Mouse (Mus musculus) thymus, postnatal 14 days (tissue): ENCODE measurements around the gene Ccdc134.
A peak's percentile ranks its signal among the peaks of the same experiment; 100 is the strongest.

ENCODE experiments used
- DNase-seq: peaks from one replicate; pipeline ENCODE4 v3.0.0; 2021

Ccdc134 gene

DNA sequence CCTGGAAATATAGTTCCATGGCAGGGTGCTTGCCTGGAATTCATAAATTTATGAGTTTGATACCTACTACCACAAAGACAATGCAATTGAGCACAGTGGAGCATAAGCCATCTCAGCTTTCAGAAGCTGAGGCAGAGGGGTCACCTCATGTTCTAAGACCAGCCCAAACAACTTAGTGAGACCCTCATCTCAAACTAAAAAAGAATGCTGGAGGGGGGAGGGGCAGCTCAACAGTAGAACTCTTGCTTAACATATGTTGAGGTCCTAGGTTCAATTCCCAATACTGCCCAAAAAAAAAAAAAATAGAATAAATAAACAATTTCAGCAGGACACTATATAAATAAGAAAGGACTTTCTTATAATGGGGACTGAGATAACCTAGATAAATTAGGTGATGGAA lies 22.3 kb downstream of the Ccdc134 start:
- DNase-seq, result no peak

DNA sequence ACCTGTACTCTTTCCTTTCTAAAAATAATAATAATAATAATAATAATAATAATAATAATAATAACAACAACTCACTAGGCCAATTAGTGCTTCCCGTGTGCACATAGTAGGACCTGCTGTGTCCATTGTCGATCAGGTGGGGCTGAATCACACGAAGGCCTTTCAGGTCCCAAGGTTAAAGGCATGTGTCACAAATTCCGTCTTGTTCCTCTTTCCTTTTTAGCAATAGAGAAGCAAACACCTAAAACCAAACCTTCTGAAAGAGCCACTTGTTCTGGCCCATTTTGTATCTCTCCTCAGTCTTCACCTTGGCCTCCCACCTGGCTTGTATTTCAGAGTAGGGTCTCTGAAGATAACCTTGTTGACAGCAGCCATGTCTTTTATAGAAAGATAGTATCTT lies 23.5 kb downstream of the Ccdc134 start:
- no peak for DNase-seq

DNA sequence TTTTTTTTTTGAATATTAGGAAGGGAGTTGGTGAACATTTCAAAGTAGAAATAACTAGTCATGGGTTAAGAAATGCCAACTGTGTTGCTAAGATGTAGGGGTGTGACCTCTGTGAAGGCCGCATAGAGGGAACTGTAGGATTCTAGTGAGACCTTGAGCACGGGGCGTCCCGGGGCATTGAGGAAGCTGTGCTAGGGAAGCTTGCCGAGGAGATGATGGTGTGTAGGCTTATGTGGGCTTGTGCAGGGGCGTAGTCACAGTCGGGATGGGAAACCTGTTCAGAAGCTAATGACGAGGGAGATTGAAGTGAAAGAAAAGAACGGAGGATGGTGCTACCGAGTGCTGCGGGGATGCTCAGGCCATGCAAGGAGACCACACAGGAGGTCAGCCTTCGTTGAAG lies 24.3 kb downstream of the Ccdc134 start:
- no peak for DNase-seq

DNA sequence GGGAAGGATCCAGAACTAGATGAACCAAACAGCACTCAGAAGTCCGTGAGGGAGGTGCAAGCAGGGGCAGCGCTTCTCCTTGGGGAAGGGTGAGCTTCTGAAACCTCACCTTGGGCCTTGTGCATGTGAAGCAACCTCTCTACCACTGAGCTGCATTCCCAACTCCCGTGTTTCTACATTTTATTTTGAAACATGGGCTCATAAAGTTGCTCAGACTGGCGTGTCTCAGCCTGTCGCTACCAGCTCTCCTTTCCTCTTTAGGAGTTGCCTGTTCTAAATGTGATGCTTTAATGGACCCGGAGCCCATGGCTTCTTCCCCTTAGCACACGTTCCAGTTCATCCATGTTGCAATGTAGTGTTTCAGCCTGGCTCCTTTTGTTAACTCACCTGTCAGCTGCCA lies 24.7 kb downstream of the Ccdc134 start:
- no peak for DNase-seq

DNA sequence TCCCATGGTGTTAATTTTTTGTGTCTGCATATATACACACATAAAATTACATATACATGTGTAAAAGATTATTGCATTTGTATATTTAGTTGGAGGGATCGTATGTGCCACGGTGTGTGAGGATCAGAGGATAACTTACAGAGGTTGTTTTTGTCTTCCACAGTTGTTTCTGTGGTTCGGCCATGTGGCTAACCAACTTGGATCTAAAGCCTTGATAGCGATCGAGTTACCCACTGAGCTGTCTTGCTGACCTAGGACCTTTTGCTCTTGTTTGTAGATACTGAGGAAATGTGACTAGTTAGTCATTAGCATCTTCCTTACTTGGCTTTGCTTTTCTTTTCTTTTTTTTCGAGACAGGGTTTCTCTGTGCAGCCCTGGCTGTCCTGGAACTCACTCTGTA lies 28.6 kb downstream of the Ccdc134 start:
- DNase-seq, result no peak

DNA sequence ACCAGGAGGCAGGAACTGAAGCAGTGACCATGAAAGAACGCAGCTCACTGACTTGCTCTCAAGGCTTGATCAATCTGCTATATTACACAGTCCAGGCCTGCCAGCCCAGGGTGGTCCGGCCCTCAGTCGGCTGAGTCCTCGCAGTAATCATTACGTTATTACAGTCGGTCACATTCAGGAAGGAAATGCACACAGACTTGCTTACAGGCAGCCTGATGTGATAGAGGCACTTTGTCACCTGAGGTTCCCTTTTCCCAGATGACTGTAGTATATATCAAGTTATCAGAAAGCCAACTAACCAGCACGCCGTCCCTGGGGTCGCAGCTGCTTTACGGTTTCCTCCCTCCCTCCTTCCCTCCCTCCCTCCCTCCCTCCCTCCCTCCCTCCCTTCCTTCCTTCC lies 29.2 kb downstream of the Ccdc134 start:
- no peak for DNase-seq

DNA sequence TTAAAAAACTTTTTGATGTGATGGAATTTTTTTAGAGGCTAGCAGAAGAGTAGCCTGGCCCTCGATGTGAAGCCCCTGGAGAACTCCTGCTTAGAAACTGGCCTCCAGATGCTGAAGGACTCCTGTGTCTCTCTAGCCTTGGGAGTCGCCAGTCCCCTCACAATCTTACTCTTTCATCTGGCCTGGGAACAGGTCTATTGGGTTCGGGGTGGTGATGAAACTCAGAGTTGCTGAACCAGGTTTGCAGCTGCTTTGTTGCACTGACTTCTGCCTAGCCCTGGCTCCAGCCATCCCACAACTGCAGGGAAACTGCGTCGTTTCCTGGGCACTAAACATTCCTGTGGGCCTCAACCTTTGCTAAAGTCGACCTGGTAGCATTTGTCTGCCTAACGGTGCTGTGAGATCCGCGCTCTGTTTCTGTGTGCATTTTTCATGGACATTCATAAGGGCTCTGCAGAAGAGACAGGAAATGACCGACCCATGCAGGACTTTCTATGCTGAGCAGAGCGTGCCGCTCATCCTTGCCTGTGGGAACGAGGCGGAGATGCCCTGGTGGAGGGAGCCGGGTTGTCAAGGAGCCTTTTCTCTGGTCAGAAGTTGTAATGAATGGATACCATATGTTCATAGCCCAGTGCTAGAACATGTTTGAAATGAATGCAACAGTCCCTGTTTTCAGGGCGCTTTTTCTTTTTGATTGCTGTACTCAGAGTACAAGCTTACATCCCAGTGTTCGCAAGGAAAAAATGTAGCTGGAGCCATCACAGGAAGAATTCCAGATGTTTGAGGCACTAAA lies 30.7 kb downstream of the Ccdc134 start:
- no peak for DNase-seq

DNA sequence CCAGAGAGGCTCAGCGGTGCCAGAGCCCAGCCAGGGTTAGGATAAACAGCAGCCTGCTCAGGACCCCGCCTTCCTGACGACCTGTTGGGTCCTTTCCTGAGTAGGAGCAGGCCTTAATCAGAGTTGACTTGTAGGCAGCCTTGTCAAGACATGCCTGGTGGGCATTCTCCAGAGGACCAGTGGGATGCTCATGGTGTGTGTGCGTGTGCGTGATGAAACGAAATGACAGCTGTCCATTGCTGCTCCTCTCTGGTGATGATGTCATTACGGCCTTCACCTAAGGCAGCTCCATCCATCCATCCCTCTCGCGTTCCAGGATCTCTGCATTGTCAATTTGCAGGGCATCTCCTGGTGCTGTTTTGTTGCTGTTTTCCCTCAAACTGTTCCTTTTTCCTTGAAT lies 31.7 kb downstream of the Ccdc134 start:
- DNase-seq, result no peak

DNA sequence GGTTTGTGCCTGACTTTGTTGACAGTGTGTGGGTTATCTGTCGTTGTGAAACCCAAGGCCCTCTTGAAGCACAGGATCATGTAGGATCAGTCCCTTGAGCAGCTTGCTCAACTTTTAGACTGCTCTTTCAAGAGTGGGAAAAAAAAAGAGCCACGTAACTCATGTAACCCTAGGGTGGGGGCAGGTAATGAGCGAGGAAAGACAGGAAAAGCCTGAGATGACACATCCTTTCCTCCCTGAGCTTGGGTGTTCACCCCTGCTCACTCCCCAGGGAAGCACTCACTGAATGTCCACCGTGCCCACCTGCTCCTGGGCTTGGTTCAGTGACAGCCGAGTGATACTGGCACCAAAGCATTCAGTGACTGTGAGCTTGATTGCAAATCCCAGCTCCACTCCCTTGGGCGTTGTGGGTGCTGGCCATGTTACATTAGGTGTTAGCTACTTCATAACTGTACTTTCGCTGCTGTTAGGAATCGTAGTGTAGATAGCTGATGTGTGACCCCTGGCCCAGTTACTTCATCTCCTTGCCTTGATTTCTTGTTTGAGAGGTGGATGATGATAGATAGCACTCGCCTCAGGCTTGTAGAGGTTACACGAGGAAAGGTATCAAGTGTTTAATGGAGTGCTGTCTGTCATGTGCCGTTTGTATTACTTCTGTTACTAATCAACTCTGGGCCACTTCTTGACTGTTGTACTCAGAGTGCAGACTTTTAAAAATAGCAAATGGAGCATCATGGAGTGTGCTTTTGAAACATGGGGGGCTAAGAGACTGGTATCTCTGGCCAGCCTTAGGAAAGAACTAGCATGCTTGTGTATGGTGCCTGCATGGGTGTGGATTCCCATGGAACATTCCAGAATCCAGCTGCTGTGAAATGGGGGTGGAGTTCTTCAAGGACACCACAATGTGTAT lies 33.3 kb downstream of the Ccdc134 start:
- DNase-seq, result no peak

DNA sequence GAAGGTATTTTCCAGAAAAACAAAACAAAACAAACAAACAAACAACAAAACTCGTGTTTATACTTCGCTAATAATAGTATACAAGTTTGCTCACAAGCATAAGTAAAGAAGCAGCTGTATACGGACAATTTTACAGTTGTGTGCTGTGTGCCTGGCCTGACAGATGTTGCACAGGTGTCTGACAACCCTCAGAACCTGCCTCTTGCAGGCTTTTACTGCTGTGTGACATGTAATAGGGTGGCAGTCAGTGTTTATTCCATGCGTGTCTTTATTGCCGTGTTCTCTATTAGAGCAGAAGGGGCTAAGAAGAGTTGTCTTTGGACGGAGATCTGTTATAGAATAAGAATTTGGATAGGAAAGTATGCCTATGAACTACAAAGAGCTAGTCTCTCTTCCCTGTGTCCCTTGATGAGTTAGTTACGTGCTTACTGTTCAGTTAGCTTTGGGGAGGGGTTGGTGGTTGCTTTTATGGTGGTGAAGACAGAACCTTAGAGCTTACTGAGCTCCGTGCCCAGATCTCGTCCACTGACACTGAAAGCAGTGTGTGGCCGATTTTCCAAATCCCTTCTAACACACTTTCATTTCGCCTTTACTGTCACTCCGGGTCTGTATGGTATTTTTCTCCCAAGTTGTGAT lies 34.4 kb downstream of the Ccdc134 start:
- DNase-seq, result peak; percentile 53

DNA sequence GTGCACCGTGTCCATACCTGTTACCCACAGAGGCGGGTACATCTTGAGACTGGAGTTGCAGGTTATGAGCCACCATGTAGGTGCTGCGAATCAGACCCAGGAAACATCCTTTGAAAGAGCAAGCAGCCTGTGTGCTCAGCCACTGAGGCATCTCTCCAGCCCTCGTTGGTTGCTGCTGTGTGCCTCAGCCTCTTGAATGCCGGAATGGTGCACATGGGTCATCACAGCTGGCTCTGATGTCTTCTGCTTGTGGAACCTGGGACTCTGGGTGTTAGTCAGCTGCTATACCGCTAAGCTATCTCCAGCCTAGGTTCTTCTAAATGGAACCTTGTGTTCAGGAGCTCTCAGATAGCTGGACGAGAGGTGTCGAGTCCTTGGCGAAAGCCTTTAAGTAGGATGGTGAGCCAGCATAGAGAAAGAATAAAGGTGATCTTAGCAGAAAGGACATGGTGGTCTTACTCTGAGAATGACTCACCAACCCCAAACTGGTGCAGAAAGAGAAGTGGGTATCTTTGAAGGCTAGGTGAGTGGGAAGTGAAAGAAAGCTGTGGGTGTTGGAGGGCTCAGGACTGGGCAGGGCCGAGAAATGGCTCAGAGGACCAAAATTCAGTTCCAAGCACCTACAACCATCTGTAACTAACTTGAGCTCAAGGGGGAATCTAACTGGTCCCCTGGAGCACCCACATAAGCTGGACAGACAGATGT lies 35.8 kb downstream of the Ccdc134 start:
- no peak for DNase-seq

DNA sequence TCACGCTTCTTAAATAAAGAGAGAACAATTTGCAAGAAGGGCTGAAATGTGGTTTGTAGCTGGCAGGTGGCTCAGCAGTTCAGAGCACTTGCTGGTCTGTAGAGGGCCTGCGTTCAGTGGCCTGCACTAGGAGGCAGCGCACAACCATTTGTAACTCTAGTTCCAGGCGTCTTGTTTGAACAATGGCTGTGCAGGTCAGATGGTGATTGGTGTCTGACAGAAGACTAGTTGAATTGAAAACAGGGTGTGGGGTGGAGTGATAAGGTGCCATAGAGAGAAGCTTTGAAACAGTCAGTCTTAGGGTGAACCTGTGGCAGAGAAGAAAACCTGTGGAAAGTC lies 36.3 kb downstream of the Ccdc134 start:
- no peak for DNase-seq

DNA sequence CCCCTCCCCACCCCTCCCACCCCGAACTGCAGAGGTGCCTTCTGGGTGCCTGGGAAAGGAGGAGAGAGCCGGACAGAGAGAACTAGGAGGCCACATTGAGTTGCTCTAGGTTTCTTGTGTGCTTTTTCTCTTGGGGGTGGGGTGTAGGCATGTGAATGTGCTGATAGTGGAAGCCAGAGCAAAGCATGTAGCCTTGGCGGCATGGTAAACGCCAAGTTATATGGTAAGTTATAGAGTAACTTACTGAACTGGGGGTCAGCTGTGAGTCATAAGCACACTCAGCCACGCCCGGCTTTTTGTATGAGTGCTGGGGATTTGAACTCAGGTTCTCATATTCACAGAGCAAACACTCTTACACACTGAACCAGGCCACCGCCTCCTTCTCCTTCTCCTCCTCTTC lies 36.8 kb downstream of the Ccdc134 start:
- no peak for DNase-seq

DNA sequence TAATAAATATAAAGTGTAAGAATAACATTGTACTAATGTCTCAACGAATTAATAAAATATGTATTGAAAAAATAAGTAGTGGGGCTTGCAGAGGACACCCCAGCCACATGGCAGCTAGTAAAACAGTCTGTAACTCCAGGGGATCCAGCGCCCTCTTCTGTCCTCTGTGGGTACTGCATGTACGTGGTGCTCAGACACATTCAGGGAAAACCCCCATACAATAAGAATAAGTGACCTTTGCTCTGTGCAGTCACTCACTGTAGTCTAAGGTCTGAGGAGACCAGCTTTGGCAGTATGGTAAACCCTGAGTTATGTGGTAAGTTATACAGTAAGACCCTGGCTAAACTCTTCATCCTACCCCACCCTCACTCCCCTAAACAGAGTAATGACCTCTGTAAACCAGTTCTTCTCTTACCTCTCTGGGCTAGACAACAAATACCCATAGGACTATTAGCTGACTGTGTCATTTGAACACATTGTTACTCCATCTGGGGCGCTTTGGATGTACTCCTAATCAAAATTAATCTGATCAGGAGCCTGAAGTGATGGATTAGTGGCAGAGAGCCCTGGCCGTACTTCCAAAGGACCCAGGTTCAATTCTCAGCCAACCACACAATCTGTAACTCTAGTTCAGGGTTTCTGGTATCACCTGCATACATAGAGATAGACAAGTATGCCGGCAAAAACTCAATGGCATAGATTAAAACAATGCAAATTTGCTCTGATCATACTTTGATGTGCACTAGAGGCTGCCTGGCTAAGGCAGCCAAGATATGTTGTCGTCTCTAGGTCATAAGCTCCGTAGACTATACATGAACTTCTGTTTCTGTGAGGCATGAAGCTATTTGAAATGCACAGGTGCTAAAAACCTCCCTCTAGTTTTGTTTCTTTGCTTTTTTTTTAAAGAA lies 37.9 kb downstream of the Ccdc134 start:
- DNase-seq, result peak; percentile 92

DNA sequence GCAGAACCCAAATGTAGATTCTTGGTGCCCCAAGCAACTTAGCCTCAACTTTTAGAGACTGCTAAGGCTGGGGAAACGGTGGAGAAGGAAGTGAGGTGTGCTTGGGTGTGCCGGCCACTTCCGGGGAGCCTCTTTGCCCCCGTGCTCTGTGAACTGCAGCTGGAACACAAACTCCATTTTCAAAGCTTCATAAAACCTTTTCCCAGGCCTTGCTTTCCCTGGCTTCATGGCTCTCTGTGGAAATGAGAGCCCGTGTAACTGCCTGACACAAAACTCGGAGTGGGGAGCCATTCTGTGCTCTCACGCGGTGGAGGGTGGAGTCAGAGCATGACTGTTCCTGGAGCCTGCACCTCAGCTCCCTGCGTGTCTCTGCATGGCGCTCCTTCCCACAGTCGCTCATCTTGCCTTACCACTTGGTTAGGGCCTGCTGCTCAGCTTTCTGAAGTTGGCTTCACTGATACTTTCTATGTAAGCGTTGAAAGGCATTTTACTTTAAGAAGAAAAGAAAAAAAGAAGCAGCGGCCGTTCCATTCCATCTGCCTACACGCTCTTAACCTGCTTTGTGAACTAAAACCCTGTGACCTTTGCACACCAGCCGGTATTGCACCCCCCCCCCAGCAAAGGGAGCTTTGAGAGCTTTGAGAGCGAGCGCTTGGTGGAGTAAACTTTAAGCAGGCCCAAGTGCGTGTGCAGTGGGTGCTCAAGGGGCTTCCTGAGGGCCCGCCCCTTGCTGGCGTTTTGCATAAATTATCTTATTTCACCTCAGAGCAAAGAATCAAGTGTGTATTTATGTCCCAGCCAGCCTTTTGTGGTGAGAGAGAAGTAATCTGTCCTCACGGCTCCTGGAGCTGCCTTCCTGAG lies 38.7 kb downstream of the Ccdc134 start:
- peak; percentile 78 for DNase-seq

DNA sequence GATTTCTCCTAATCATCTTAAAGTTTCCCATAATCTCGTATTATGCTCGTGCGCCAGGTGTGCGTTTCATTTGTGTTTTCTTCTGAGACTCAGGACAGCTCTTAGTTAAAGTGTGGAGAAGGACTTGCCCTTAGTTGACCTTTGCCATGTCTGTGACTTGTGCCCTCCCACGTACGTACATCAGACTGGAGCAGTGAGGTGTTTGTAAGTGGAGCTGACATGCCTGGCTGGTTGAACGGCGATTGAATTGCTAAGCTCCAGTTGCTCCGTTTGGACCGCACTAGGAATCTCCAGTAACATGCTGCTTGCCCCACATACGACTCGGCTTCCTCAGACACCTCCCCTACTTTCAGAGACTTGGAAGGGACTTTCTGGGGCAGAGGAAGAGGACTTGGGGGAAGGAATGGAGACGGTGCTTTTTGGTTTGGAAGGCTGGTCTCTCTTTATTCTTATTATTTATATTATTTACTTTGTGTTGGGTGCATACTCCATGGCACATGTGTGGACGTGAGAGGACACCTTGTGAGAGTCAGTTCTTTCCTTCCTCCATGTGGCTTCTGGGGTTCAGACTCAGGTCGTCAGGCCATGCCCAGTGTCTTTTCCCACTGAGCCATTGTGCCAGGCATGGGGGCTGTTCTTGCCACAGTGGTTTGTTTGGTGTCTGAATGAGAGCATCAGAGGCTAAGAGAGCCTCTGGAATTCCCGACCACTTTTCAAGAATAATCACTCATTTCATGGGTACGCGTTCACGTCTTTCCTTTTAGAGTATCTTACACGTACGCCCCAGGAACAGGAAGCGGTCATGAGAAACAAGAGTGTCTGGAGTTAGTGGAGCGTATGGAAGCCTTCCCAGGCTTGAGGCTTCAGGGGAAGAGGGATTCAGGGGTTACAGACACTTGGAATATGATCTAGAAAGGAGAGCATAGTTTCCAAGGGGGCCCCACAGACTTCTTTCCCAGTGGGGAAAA lies 39.8 kb downstream of the Ccdc134 start:
- no peak for DNase-seq

DNA sequence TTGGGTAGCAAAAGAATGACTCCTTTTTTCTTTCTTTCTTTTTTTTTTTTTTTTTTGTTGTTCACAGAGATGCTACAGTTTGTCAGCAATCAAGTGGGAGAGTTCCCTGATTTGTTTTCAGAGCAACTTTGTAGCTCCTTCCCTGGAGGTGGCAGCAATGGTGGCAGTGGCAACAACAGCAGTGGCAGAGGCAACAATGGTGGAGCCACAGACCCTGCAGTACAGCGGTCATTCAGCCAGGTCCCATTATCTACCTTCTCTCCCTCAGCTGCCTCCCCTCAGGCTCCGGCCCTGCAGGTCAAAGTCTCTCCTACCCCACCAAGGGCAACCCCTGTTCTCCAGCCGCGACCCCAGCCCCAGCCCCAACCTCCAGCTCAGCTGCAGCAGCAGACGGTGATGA lies 41.9 kb downstream of the Ccdc134 start:
- no peak for DNase-seq

DNA sequence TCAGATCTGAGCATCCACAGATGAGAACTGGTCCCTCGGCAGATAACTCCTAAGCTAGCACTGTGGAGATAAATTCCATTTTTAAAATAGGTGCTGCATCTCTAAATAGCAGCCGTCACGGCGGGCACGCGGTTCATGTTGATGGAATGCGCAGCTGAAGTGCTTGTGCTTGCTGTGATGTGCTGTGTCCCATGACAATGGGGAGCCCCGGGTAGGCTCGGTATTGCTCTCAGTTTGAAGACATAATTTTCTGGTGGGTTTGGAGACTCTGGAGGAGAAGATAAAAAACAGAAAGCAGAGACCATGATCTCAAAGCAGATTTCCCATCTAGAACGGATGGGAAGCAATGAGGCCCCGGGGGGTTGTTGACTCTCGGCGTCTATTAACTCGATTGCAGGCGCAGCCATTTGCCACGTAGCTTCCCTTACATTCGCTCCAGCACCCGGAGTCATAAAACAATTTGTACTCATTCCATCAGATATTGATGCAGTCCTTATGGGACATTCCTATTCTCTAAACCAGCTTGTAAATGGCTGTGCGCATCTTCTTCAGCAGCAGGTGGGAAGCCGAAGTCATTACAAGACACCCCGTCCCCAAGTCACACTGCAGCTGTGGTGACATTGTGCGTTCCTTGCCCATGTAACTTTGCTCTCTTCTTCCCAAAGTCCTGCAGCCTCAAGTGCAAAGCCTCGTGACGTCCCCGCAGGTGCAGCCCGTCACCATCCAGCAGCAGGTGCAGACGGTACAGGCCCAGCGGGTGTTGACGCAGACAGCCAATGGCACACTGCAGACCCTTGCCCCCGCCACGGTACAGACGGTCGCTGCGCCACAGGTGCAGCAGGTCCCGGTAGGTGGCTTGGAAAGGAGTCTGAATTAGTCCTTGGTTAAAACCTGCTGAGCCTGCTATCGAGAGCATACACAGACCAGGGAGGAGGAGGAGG lies 43.0 kb downstream of the Ccdc134 start:
- no peak for DNase-seq

DNA sequence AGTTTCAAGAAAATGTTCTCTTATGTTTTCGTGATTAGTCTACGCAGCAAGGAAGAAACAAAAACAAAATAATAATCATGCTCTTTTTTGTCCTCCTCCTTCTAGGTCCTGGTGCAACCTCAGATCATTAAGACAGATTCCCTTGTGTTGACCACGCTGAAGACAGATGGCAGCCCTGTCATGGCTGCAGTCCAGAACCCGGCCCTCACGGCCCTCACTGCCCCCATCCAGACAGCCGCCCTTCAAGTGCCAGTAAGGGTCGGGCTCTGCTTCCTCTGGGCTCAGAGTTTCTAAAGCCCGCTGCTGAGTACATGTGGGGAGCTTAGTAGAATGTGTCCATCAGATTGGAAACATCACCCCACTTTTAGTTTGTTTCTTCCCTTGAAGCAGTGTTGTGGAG lies 44.9 kb downstream of the Ccdc134 start:
- no peak for DNase-seq
